Mouse (Mus musculus): Measurements from ENCODE around the gene Itgb8.

DNA sequence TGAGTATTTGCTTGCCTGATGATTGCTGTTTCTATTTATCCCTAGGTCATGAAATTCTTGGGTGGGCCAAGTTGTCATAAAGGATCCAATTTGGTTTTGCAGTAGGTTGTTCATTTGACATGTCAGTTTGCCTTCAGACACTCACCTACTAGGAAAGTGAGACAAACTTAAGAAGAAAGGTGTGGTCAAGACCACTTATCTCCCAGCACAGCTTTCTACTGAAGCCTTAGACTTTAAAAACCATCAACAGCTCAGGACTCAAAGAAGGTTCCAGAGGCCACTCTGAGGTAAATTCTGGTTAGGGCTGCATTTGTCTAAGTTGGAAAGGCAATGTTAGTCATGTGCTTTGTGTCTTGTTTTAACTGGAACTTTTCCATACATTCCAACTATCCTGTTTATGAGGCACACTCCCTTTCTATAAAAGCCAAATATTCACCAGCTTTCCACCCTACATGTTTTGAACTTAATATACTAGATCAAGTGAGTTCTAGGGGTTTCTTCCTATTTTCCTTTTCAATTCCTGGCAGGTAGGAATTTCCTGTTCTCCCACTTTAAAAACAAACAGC, 20.8 kb downstream of the Itgb8 start:
- TF ChIP-seq POLR2A (IDR thresholded peaks at IDR 0.05; ENCODE audit: borderline replicate concordance, insufficient read depth, low read length) (no peak), CTCF (IDR thresholded peaks at IDR 0.05; ENCODE audit: borderline replicate concordance, insufficient read depth, low read depth, low read length) (no peak)

All from cerebellum, adult 2 months (tissue).